Mouse (Mus musculus): Measurements from ENCODE around the gene Xpr1. TPM values are rescaled to one million over a fixed set of nuclear protein-coding genes. Genes with fewer than 3 reads are reported as not detected.

Xpr1 gene
- total and polyA plus RNA-seq, 3 experiments: 8.5 to 34.4 (median 30.3) TPM

- H3K4me3 ChIP-seq: no peak overlapping the region
- TF ChIP-seq CTCF (IDR thresholded peaks at IDR 0.05) (no peak), POLR2A (IDR thresholded peaks at IDR 0.05; ENCODE audit: insufficient read depth, low read depth, low read length) (no peak), EP300 (IDR thresholded peaks at IDR 0.05; ENCODE audit: insufficient read depth, low read depth, low read length) (no peak)
- H3K27me3 ChIP-seq (ENCODE audit: control insufficient read depth, insufficient read depth, low read length): no peaks in the 10 kb centered on the region
- H3K79me2 ChIP-seq (replicated peaks; ENCODE audit: control insufficient read depth, insufficient read depth, low read length): no peaks in the 10 kb centered on the region
- 83% methylated on average over 1 of the region's 1 CpGs for WGBS
- no peaks in the 10 kb centered on the region for H3K4me1 ChIP-seq (ENCODE audit: control insufficient read depth, insufficient read depth, low read length)
- no peak for DNase-seq
- H3K27ac ChIP-seq: no peak overlapping the region
- no peaks in the 10 kb centered on the region; the same call in 1 of the 2 replicates for H3K36me3 ChIP-seq (ENCODE audit: control insufficient read depth, insufficient read depth, low read length)
- intact Hi-C loops (cut with DNase I): no loop called here
- no peak overlapping the region for H3K9ac ChIP-seq (ENCODE audit: low read depth, low read length)
These were observed 35.3 kb downstream of the Xpr1 start for GRCm38 (mm10) chr1:155381931-155382330.

GRCm38 (mm10) chr1:155379289-155379688 is 37.9 kb downstream of the Xpr1 start:
- 97% methylated on average over 1 of the region's 1 CpGs for WGBS
- DNase-seq: no peak
- Histone ChIP-seq H3K27me3 (ENCODE audit: control insufficient read depth, insufficient read depth, low read length) (no peaks in the 10 kb centered on the region), H3K4me3 (no peak overlapping the region), H3K9ac (ENCODE audit: low read depth, low read length) (no peak overlapping the region), H3K4me1 (ENCODE audit: control insufficient read depth, insufficient read depth, low read length) (no peaks in the 10 kb centered on the region), H3K27ac (no peak overlapping the region), H3K36me3 (ENCODE audit: control insufficient read depth, insufficient read depth, low read length) (no peaks in the 10 kb centered on the region; the same call in 1 of the 2 replicates), H3K79me2 (replicated peaks; ENCODE audit: control insufficient read depth, insufficient read depth, low read length) (no peaks in the 10 kb centered on the region)
- intact Hi-C loops (cut with DNase I): no loop called here
- TF ChIP-seq CTCF (IDR thresholded peaks at IDR 0.05) (no peak), EP300 (IDR thresholded peaks at IDR 0.05; ENCODE audit: insufficient read depth, low read depth, low read length) (no peak), POLR2A (IDR thresholded peaks at IDR 0.05; ENCODE audit: insufficient read depth, low read depth, low read length) (no peak)

- 87% methylated on average over 1 of the region's 1 CpGs for WGBS
- no peak overlapping the region for H3K9ac ChIP-seq (ENCODE audit: low read depth, low read length)
- no peak overlapping the region for H3K27ac ChIP-seq
- H3K36me3 ChIP-seq (ENCODE audit: control insufficient read depth, insufficient read depth, low read length): 0 out of 2 replicates have a peak, but pooled peaks cover 2% of the 10 kb centered on the region
- TF ChIP-seq EP300 (IDR thresholded peaks at IDR 0.05; ENCODE audit: insufficient read depth, low read depth, low read length): no peak
- TF ChIP-seq CTCF (IDR thresholded peaks at IDR 0.05): no peak
- TF ChIP-seq POLR2A (IDR thresholded peaks at IDR 0.05; ENCODE audit: insufficient read depth, low read depth, low read length): no peak
- no peaks in the 10 kb centered on the region for H3K4me1 ChIP-seq (ENCODE audit: control insufficient read depth, insufficient read depth, low read length)
- H3K79me2 ChIP-seq (replicated peaks; ENCODE audit: control insufficient read depth, insufficient read depth, low read length): no peaks in the 10 kb centered on the region
- no peak overlapping the region for H3K4me3 ChIP-seq
- intact Hi-C loops (cut with DNase I): no loop called here
- DNase-seq: no peak
- no peaks in the 10 kb centered on the region for H3K27me3 ChIP-seq (ENCODE audit: control insufficient read depth, insufficient read depth, low read length)
These were observed 44.4 kb downstream of the Xpr1 start for GRCm38 (mm10) chr1:155372821-155373220.

- Histone ChIP-seq H3K79me2 (replicated peaks; ENCODE audit: control insufficient read depth, insufficient read depth, low read length) (no peaks in the 10 kb centered on the region), H3K4me1 (ENCODE audit: control insufficient read depth, insufficient read depth, low read length) (no peaks in the 10 kb centered on the region), H3K36me3 (ENCODE audit: control insufficient read depth, insufficient read depth, low read length) (0 out of 2 replicates have a peak, but pooled peaks cover 2% of the 10 kb centered on the region), H3K27me3 (ENCODE audit: control insufficient read depth, insufficient read depth, low read length) (no peaks in the 10 kb centered on the region), H3K9ac (ENCODE audit: low read depth, low read length) (no peak overlapping the region), H3K4me3 (no peak overlapping the region), H3K27ac (no peak overlapping the region)
- 67% methylated on average over 2 of the region's 2 CpGs for WGBS
- DNase-seq: no peak
- TF ChIP-seq CTCF (IDR thresholded peaks at IDR 0.05) (no peak), EP300 (IDR thresholded peaks at IDR 0.05; ENCODE audit: insufficient read depth, low read depth, low read length) (no peak), POLR2A (IDR thresholded peaks at IDR 0.05; ENCODE audit: insufficient read depth, low read depth, low read length) (no peak)
- intact Hi-C loops (cut with DNase I): no loop called here
These were observed 47.0 kb downstream of the Xpr1 start for GRCm38 (mm10) chr1:155370075-155370658.

- no peaks in the 10 kb centered on the region for H3K27me3 ChIP-seq (ENCODE audit: control insufficient read depth, insufficient read depth, low read length)
- peaks cover 3% of the 10 kb centered on the region for H3K4me1 ChIP-seq (ENCODE audit: control insufficient read depth, insufficient read depth, low read length)
- H3K27ac ChIP-seq: no peak overlapping the region
- TF ChIP-seq CTCF (IDR thresholded peaks at IDR 0.05) (no peak), POLR2A (IDR thresholded peaks at IDR 0.05; ENCODE audit: insufficient read depth, low read depth, low read length) (no peak), EP300 (IDR thresholded peaks at IDR 0.05; ENCODE audit: insufficient read depth, low read depth, low read length) (no peak)
- H3K79me2 ChIP-seq (replicated peaks; ENCODE audit: control insufficient read depth, insufficient read depth, low read length): no peaks in the 10 kb centered on the region
- H3K36me3 ChIP-seq (ENCODE audit: control insufficient read depth, insufficient read depth, low read length): peaks cover 4% of the 10 kb centered on the region; the same call in 1 of the 2 replicates
- no peak for DNase-seq
- no peak overlapping the region for H3K4me3 ChIP-seq
- WGBS: 87% methylated on average over 4 of the region's 4 CpGs
- intact Hi-C loops (cut with DNase I): no loop called here
- H3K9ac ChIP-seq (ENCODE audit: low read depth, low read length): no peak overlapping the region
These were observed 50.8 kb downstream of the Xpr1 start for GRCm38 (mm10) chr1:155366366-155366765.

- intact Hi-C loops (cut with DNase I): no loop called here
- TF ChIP-seq CTCF (IDR thresholded peaks at IDR 0.05) (no peak), EP300 (IDR thresholded peaks at IDR 0.05; ENCODE audit: insufficient read depth, low read depth, low read length) (no peak), POLR2A (IDR thresholded peaks at IDR 0.05; ENCODE audit: insufficient read depth, low read depth, low read length) (no peak)
- Histone ChIP-seq H3K4me3 (no peak overlapping the region), H3K9ac (ENCODE audit: low read depth, low read length) (no peak overlapping the region), H3K27ac (no peak overlapping the region), H3K4me1 (ENCODE audit: control insufficient read depth, insufficient read depth, low read length) (peaks cover 3% of the 10 kb centered on the region), H3K27me3 (ENCODE audit: control insufficient read depth, insufficient read depth, low read length) (no peaks in the 10 kb centered on the region), H3K79me2 (replicated peaks; ENCODE audit: control insufficient read depth, insufficient read depth, low read length) (no peaks in the 10 kb centered on the region; the same call in 1 of the 2 replicates), H3K36me3 (ENCODE audit: control insufficient read depth, insufficient read depth, low read length) (peaks cover 4% of the 10 kb centered on the region; the same call in 1 of the 2 replicates)
- WGBS: 70% methylated on average over 4 of the region's 4 CpGs
- no peak for DNase-seq
These were observed 55.6 kb downstream of the Xpr1 start for GRCm38 (mm10) chr1:155361502-155362126.

Data from heart, adult 2 months (tissue).